Mouse (Mus musculus) liver, embryonic 14.5 days (tissue): ENCODE data around the gene Abca7. TPM values are rescaled to one million over a fixed set of nuclear protein-coding genes. Genes with fewer than 3 reads are reported as not detected.

Source experiments
- ATAC-seq: fragments of 200-750 bp; cut with Nextera tagmentation; 2 replicates; pipeline ENCODE4 v1.8.0; 2017; ENCODE audit warnings: moderate number of reproducible peaks, mild to moderate bottlenecking, moderate library complexity; ENCODE audit not compliant: insufficient read depth
- DNase-seq, 3 experiments: peaks; one replicate each; pipeline ENCODE4 v3.0.0-alpha.2; 2012 to 2013; ENCODE audit warnings: low read depth in 3 of 3, low spot score in 3 of 3
- H3K27ac ChIP-seq: fragments of 300-500 bp; sonication (generic); 2 replicates; pipeline ENCODE4 v1.5.1; 2014; ENCODE audit warnings: moderate library complexity, mild to moderate bottlenecking, control low read depth, inconsistent platforms
- H3K27me3 ChIP-seq: fragments of 300-500 bp; sonication (generic); 2 replicates; pipeline ENCODE4 v1.6.1; 2014; ENCODE audit warnings: mild to moderate bottlenecking, low read length, moderate library complexity; ENCODE audit not compliant: control insufficient read depth, insufficient read depth
- H3K36me3 ChIP-seq: fragments of 300-500 bp; sonication (generic); replicated peaks from 2 replicates; pipeline ENCODE4 v1.6.1; 2014; ENCODE audit warnings: low read depth; ENCODE audit not compliant: control insufficient read depth, insufficient read depth
- H3K4me1 ChIP-seq, 2 experiments: fragments of 200-500 bp in 1 of 2; fragments of 300-500 bp in 1 of 2; sonication (generic) in 1 of 2; replicated peaks; 2 replicates each; pipeline ENCODE4 v1.6.1; 2012 to 2014; ENCODE audit warnings: antibody characterized with exemption in 1 of 2, inconsistent platforms in 1 of 2, low read length in 1 of 2; ENCODE audit not compliant: control insufficient read depth in 2 of 2, insufficient read depth in 2 of 2
- H3K4me2 ChIP-seq: fragments of 300-500 bp; sonication (generic); 2 replicates; pipeline ENCODE4 v1.6.1; 2014; ENCODE audit warnings: low read depth, mild to moderate bottlenecking, control low read depth, moderate library complexity
- H3K4me3 ChIP-seq, 2 experiments: fragments of 200-500 bp in 1 of 2; fragments of 300-500 bp in 1 of 2; sonication (generic) in 1 of 2; 2 replicates each; pipeline ENCODE4 v1.5.1; 2012 to 2014; ENCODE audit warnings: low read depth in 2 of 2, low read length in 2 of 2, mild to moderate bottlenecking in 2 of 2, control low read depth in 1 of 2, inconsistent platforms in 1 of 2, moderate library complexity in 1 of 2; ENCODE audit not compliant: insufficient read depth in 1 of 2
- H3K9ac ChIP-seq: fragments of 300-500 bp; sonication (generic); replicated peaks from 2 replicates; pipeline ENCODE4 v1.6.1; 2014; ENCODE audit warnings: mild to moderate bottlenecking, control low read depth, moderate library complexity
- H3K9me3 ChIP-seq: fragments of 300-500 bp; sonication (generic); 2 replicates; pipeline ENCODE4 v1.6.1; 2016; ENCODE audit warnings: low read length, mixed read lengths; ENCODE audit not compliant: control insufficient read depth
- CTCF ChIP-seq: IDR thresholded peaks from 2 replicates; pipeline ENCODE4 v1.5.1; 2016; ENCODE audit warnings: antibody characterized with exemption, low read depth, control low read depth
- EP300 ChIP-seq: IDR thresholded peaks from 2 replicates; pipeline ENCODE4 v1.6.1; 2016; ENCODE audit warnings: antibody characterized with exemption, low read depth
- WGBS: fragments of 180-500 bp; shearing (Covaris S2); extraction: QIAGEN DNeasy Blood & Tissue Kit; methylation state at CpG from one replicate; pipeline ENCODE4 v1.1.7; 2014; ENCODE audit not compliant: insufficient replicate concordance; 5-methylcytosine and 5-hydroxymethylcytosine counted together
- polyA plus RNA-seq, 2 experiments: library from polyadenylated mRNA; depleted of rRNA in 1 of 2; stranded (reverse) in 1 of 2; unstranded in 1 of 2; fragments of >200 nt; fragmentation: Nextera tagmentation in 1 of 2; extraction: Ambion mirVana in 1 of 2; gene quantifications; 2 replicates each; pipeline versions ENCODE4 v1.2.1 to v1.2.3; 2012 to 2014

Gene Abca7
- polyA plus RNA-seq, 2 experiments: 4.9 to 11.2 TPM

- no peak overlapping the region; the same call in 1 of the 2 replicates for H3K27ac ChIP-seq
- ATAC-seq (no peak), DNase-seq (no peak)
- H3K27me3 ChIP-seq: peaks cover 23% of the 10 kb centered on the region
- no peaks in the 10 kb centered on the region; the same call in 1 of the 2 replicates for H3K9me3 ChIP-seq
- WGBS: 18% methylated on average over 27 of the region's 27 CpGs
- peak overlapping the region; percentile 45 for H3K9ac ChIP-seq
- TF ChIP-seq CTCF: no peak
- TF ChIP-seq EP300: no peak
- H3K4me1 ChIP-seq: peaks cover 30 to 41% of the 10 kb centered on the region in 2 experiments
- peak overlapping the region; percentile 97 for H3K4me2 ChIP-seq
- no peaks in the 10 kb centered on the region for H3K36me3 ChIP-seq
- peak overlapping the region; percentile 47 to 57 for H3K4me3 ChIP-seq
These were observed 8.4 kb upstream of the Abca7 start for GRCm38 (mm10) chr10:79987771-79988505.

GRCm38 (mm10) chr10:79988506-79989271 is 7.6 kb upstream of the Abca7 start, which contains the start of gene Cnn2:
Gene Cnn2, plus strand, starts transcription at chr10:79988584.
- ATAC-seq: no peak

GRCm38 (mm10) chr10:79989272-79989786 is 7.0 kb upstream of the Abca7 start:
- 43% methylated on average over 8 of the region's 8 CpGs for WGBS
- H3K9me3 ChIP-seq: no peaks in the 10 kb centered on the region; the same call in 1 of the 2 replicates

More at GRCm38 (mm10) chr10:79988506-79989271, 7.6 kb upstream of the Abca7 start, which contains the start of gene Cnn2:
- TF ChIP-seq CTCF: no peak
- TF ChIP-seq EP300: no peak
- H3K9ac ChIP-seq: peak within 1 kb of the TSS; percentile 45
- no peaks in the 10 kb centered on the region; the same call in 1 of the 2 replicates for H3K9me3 ChIP-seq
- peaks cover 23% of the 10 kb centered on the region for H3K27me3 ChIP-seq
- no peak for DNase-seq
- peak within 1 kb of the TSS; percentile 47 to 57 for H3K4me3 ChIP-seq
- under 1% methylated on average over 59 of the region's 59 CpGs for WGBS
- no peaks in the 10 kb centered on the region for H3K36me3 ChIP-seq
- H3K4me2 ChIP-seq: peak within 1 kb of the TSS; percentile 97
- H3K4me1 ChIP-seq: peaks cover 26 to 35% of the 10 kb centered on the region in 2 experiments
- no peak within 1 kb of the TSS; the same call in 1 of the 2 replicates for H3K27ac ChIP-seq

GRCm38 (mm10) chr10:79989870-79990269 is 6.4 kb upstream of the Abca7 start:
- DNase-seq: no peak
- no peaks in the 10 kb centered on the region for H3K36me3 ChIP-seq
- peak overlapping the region; percentile 47 to 57; a peak in 1 of 4 replicates for H3K4me3 ChIP-seq
- H3K9me3 ChIP-seq: no peaks in the 10 kb centered on the region; the same call in 1 of the 2 replicates
- H3K9ac ChIP-seq: no peak overlapping the region
- H3K27me3 ChIP-seq: peaks cover 23% of the 10 kb centered on the region
- H3K4me2 ChIP-seq: peak overlapping the region; percentile 97; the same call in 1 of the 2 replicates
- ATAC-seq: no peak
- WGBS: 55% methylated on average over 15 of the region's 15 CpGs
- peaks cover 26 to 32% of the 10 kb centered on the region in 2 experiments for H3K4me1 ChIP-seq
- no peak overlapping the region for H3K27ac ChIP-seq
- TF ChIP-seq EP300 (no peak), CTCF (no peak)

More at GRCm38 (mm10) chr10:79989272-79989786, 7.0 kb upstream of the Abca7 start:
- no peak overlapping the region for H3K9ac ChIP-seq
- DNase-seq (no peak), ATAC-seq (no peak)
- no peaks in the 10 kb centered on the region for H3K36me3 ChIP-seq
- TF ChIP-seq EP300: no peak
- no peak for TF ChIP-seq CTCF
- no peak overlapping the region for H3K27ac ChIP-seq
- H3K4me3 ChIP-seq: peak overlapping the region; percentile 47 to 57
- H3K4me1 ChIP-seq: peaks cover 26 to 34% of the 10 kb centered on the region in 2 experiments
- H3K27me3 ChIP-seq: peaks cover 23% of the 10 kb centered on the region
- peak overlapping the region; percentile 97 for H3K4me2 ChIP-seq
